In the genomic region with DNA sequence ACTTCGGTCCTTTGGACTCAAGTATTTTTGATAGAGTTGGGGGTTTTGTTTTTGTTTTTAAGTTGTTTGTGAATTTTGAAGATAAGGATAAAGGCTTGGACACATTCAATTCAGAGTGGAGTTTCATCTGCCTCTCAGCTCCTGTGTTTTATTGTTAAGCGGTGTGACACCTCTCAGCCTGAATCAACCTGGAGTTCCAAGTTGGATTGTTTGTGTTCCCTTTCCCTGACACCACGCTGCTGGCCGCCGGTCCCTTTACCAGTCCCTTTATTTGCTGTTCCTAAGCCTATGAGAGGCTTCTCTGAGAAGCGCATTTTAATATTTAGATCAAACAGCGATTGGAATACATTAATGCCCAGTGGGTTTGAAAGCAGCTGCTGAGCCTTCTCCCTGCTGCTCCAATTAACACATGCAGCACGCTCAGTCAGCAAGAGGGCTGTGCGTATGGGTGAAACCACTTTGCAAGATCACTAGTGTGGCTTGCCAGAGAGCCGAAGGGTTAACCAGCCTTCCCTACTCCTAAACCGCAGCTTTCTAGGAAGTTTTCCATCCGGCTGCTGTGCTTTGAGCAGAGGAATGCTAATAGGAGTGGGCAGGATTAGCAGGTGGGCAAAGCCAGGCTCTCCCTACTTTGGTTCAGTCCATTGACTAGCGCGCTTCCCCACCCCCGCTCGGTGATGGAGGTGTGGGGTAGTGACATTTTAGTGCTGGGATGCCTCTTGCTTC, we compare ENCODE assay signal across 8 mouse cellular contexts.
DNase-seq lines count a peak whose midpoint lies in the region; ATAC-seq lines count a peak whose summit lies in the region.

No protein-coding gene starts in this region.

- peak overlapping the region; percentile 47; the same call in 1 of the 2 replicates for H3K9ac ChIP-seq in hindbrain, embryonic 12.5 days

- peaks cover 43% of the 10 kb centered on the region for H3K4me1 ChIP-seq in hindbrain, embryonic 12.5 days

- no peaks in the 10 kb centered on the region for H3K9me3 ChIP-seq in hindbrain, embryonic 12.5 days (replicated peaks)

- H3K36me3 ChIP-seq in hindbrain, embryonic 12.5 days, result no peaks in the 10 kb centered on the region

- H3K4me3 ChIP-seq in hindbrain, embryonic 12.5 days, result peak overlapping the region; percentile 48

- H3K27ac ChIP-seq in hindbrain, embryonic 12.5 days, result peak overlapping the region; percentile 80

- no peaks in the 10 kb centered on the region for H3K27me3 ChIP-seq in hindbrain, embryonic 12.5 days

- peak; percentile 85 for ATAC-seq in hindbrain, embryonic 12.5 days (ENCODE audit: low FRiP score)

- 2% methylated on average over 16 of the region's 16 CpGs for WGBS in hindbrain, embryonic 12.5 days

- H3K4me2 ChIP-seq in hindbrain, embryonic 12.5 days (replicated peaks), result peak overlapping the region; percentile 85

- DNase-seq in cerebellum, postnatal 25 days, result peak; percentile 27 to 42
- no peak for DNase-seq in cerebellum, adult 11 months
- peak; percentile 66 for DNase-seq in embryo, embryonic 10 days (ENCODE audit: low spot score)
- peak; percentile 64 to 66 for DNase-seq in layer of hippocampus, postnatal 36 days
- DNase-seq in neural tube, embryonic 10.5 days (ENCODE audit: extremely low spot score, low spot score), result peak; percentile 71
- no peak for DNase-seq in spleen, adult 12 weeks (ENCODE audit: low spot score)
- DNase-seq in gastrocnemius, postnatal 25 days, result no peak

Comparison
In these comparisons a context has a peak if more than half of its experiments do, and no peak if none do; other contexts are left out.
1. DNase-seq: peak in cerebellum, postnatal 25 days (2 of 2), embryo, embryonic 10 days (single experiment), layer of hippocampus, postnatal 36 days (2 of 2) and neural tube, embryonic 10.5 days (single experiment); none in cerebellum, adult 11 months (single experiment), spleen, adult 12 weeks (single experiment) and gastrocnemius, postnatal 25 days (single experiment).